Mouse (Mus musculus): ENCODE data around the gene Rsbn1l. TPM values are rescaled to one million over a fixed set of nuclear protein-coding genes. Genes with fewer than 3 reads are reported as not detected.

Gene Rsbn1l
- total and polyA plus RNA-seq, 3 experiments, result 8.1 to 20.2 (median 17.0) TPM

DNA sequence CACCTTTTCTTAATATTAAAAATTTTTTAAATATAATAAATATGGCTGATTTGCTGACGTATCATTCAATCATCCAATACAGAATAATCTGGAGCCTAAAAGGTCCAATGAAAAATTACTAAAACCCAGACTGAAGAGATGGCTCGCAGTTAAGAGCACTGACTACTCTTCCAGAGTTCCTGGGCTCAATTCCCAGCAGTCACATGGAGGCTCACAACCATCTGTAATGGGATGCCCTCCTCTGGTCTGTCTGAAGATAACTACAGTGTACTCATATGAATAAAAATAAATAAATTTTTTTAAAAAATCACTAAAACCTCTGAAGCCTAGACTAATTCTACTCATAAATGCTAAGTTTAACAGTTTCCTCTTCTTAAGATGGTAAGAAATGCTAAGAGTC, 94.3 kb downstream of the Rsbn1l start:
- Histone ChIP-seq H3K79me2 (replicated peaks; ENCODE audit: control insufficient read depth, extremely low read depth, insufficient read depth, poor library complexity, severe bottlenecking) (peaks cover 14% of the 10 kb centered on the region; the same call in 1 of the 2 replicates), H3K4me3 (replicated peaks in 1 of 3; ENCODE audit: low read depth in 2 of 3, low read length in 2 of 3, poor library complexity in 1 of 3) (no peak overlapping the region), H3K36me3 (replicated peaks in 1 of 2; ENCODE audit: control insufficient read depth in 1 of 2, insufficient read depth in 1 of 2, low read length in 1 of 2) (peaks cover 0 to 13% of the 10 kb centered on the region in 2 experiments), H3K27ac (ENCODE audit: insufficient read depth, low read depth) (no peak overlapping the region), H3K9me3 (replicated peaks; ENCODE audit: low read length) (no peaks in the 10 kb centered on the region), H3K27me3 (replicated peaks) (no peaks in the 10 kb centered on the region), H3K9ac (ENCODE audit: insufficient read depth, low read depth) (no peak overlapping the region), H3K4me1 (ENCODE audit: control insufficient read depth in 1 of 2, insufficient read depth in 2 of 2) (peaks cover 2 to 61% of the 10 kb centered on the region in 2 experiments; a peak in 3 of 4 replicates), H3K4me2 (ENCODE audit: insufficient read depth, low read depth, poor library complexity, severe bottlenecking) (no peak overlapping the region)
- no peak for DNase-seq (ENCODE audit: extremely low read depth)
- in situ Hi-C loops (cut with MboI; ENCODE audit: low pct_ligation_motif_present, low pct_unique_long_range_greater_than_20kb, low sequenced_read_pairs), result no loop called here
- TF ChIP-seq MAX (IDR thresholded peaks at IDR 0.05; ENCODE audit: low read length), result no peak
- TF ChIP-seq USF1 (IDR thresholded peaks at IDR 0.05; ENCODE audit: low read depth, low read length), result no peak
- dilution Hi-C loops (cut with MboI; ENCODE audit: extremely low pct_ligation_motif_present, extremely low pct_unique_long_range_greater_than_20kb, low sequenced_read_pairs), result no loop called here

DNA sequence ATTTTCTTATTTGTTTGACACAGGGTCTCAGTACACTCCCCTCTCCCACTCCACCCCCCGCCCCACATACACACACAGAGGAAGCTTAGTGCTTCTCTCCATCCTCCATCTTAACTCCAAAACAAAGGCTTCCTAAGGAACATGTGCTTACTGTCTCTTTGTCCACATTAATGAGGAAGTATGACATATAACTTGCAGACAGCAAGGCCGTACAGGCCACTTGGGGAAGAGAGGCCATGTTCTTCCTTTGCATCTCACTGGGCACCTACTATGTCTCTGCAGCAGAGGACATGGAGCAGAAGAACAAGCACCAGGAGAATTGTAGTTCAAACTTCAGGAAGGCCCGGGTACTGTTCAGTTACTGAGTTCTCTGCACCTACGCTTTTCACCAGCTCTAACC, 95.6 kb downstream of the Rsbn1l start:
- H3K27ac ChIP-seq (ENCODE audit: insufficient read depth, low read depth), result no peak overlapping the region
- H3K36me3 ChIP-seq (replicated peaks in 1 of 2; ENCODE audit: control insufficient read depth in 1 of 2, insufficient read depth in 1 of 2, low read length in 1 of 2), result peaks cover 0 to 10% of the 10 kb centered on the region in 2 experiments
- no peaks in the 10 kb centered on the region for H3K27me3 ChIP-seq (replicated peaks)
- no peak for DNase-seq (ENCODE audit: extremely low read depth)
- no peak overlapping the region for H3K4me2 ChIP-seq (ENCODE audit: insufficient read depth, low read depth, poor library complexity, severe bottlenecking)
- peaks cover 0 to 58% of the 10 kb centered on the region in 2 experiments; a peak in 2 of 4 replicates for H3K4me1 ChIP-seq (ENCODE audit: control insufficient read depth in 1 of 2, insufficient read depth in 2 of 2)
- in situ Hi-C loops (cut with MboI; ENCODE audit: low pct_ligation_motif_present, low pct_unique_long_range_greater_than_20kb, low sequenced_read_pairs) (no loop called here), dilution Hi-C loops (cut with MboI; ENCODE audit: extremely low pct_ligation_motif_present, extremely low pct_unique_long_range_greater_than_20kb, low sequenced_read_pairs) (no loop called here)
- no peaks in the 10 kb centered on the region for H3K9me3 ChIP-seq (replicated peaks; ENCODE audit: low read length)
- no peak overlapping the region for H3K9ac ChIP-seq (ENCODE audit: insufficient read depth, low read depth)
- H3K79me2 ChIP-seq (replicated peaks; ENCODE audit: control insufficient read depth, extremely low read depth, insufficient read depth, poor library complexity, severe bottlenecking), result peaks cover 12% of the 10 kb centered on the region; the same call in 1 of the 2 replicates
- TF ChIP-seq USF2 (conservative IDR thresholded peaks at IDR 0.05; ENCODE audit: low read depth, low read length), result no peak
- H3K4me3 ChIP-seq (replicated peaks in 1 of 3; ENCODE audit: low read depth in 2 of 3, low read length in 2 of 3, poor library complexity in 1 of 3), result no peak overlapping the region

DNA sequence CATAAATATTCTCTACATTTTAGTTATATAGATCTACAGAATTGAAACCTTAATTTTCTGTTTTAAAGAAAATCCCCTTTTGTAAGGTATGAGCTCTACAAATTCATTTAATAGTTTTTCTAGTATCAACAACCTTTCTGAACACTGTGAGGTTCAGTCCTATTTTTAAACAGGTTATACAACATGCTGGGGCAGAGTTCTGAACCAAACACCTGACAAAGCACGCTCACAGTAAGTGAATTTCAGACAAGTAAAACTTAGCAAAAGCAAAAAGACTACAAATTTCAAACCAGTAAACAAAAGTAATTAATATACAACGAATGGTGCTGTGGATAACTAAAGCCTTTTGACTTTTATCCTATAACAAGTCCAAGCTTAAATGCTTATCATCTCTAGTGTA, 97.8 kb downstream of the Rsbn1l start:
- Histone ChIP-seq H3K9me3 (replicated peaks; ENCODE audit: low read length) (no peaks in the 10 kb centered on the region), H3K4me1 (ENCODE audit: control insufficient read depth in 1 of 2, insufficient read depth in 2 of 2) (peaks cover 0 to 49% of the 10 kb centered on the region in 2 experiments; a peak in 2 of 4 replicates), H3K36me3 (replicated peaks in 1 of 2; ENCODE audit: control insufficient read depth in 1 of 2, insufficient read depth in 1 of 2, low read length in 1 of 2) (peaks cover 0 to 13% of the 10 kb centered on the region in 2 experiments), H3K9ac (ENCODE audit: insufficient read depth, low read depth) (no peak overlapping the region), H3K27ac (ENCODE audit: insufficient read depth, low read depth) (no peak overlapping the region), H3K4me3 (replicated peaks in 1 of 3; ENCODE audit: low read depth in 2 of 3, low read length in 2 of 3, poor library complexity in 1 of 3) (no peak overlapping the region), H3K27me3 (replicated peaks) (no peaks in the 10 kb centered on the region), H3K79me2 (replicated peaks; ENCODE audit: control insufficient read depth, extremely low read depth, insufficient read depth, poor library complexity, severe bottlenecking) (peaks cover 4% of the 10 kb centered on the region; the same call in 1 of the 2 replicates), H3K4me2 (ENCODE audit: insufficient read depth, low read depth, poor library complexity, severe bottlenecking) (no peak overlapping the region)
- no peak for DNase-seq (ENCODE audit: extremely low read depth)
- no peak for TF ChIP-seq MAX (IDR thresholded peaks at IDR 0.05; ENCODE audit: low read length)
- no peak for TF ChIP-seq NELFE (IDR thresholded peaks at IDR 0.05; ENCODE audit: low read depth, low read length)
- no peak for TF ChIP-seq MAFK (IDR thresholded peaks at IDR 0.05; ENCODE audit: insufficient replicate concordance, low read length)
- no peak for TF ChIP-seq GABPA (IDR thresholded peaks at IDR 0.05; ENCODE audit: insufficient replicate concordance, low read depth, low read length)
- TF ChIP-seq RCOR1 (conservative IDR thresholded peaks at IDR 0.05; ENCODE audit: low read depth, low read length), result no peak
- no peak for TF ChIP-seq ETS1 (conservative IDR thresholded peaks at IDR 0.05; ENCODE audit: low read depth, low read length)
- TF ChIP-seq MXI1 (IDR thresholded peaks at IDR 0.05; ENCODE audit: low read depth, low read length), result no peak
- TF ChIP-seq USF1 (IDR thresholded peaks at IDR 0.05; ENCODE audit: low read depth, low read length), result no peak
- dilution Hi-C loops (cut with MboI; ENCODE audit: extremely low pct_ligation_motif_present, extremely low pct_unique_long_range_greater_than_20kb, low sequenced_read_pairs) (no loop called here), in situ Hi-C loops (cut with MboI; ENCODE audit: low pct_ligation_motif_present, low pct_unique_long_range_greater_than_20kb, low sequenced_read_pairs) (no loop called here)

All from CH12.LX (cell line).